Mouse (Mus musculus) heart, adult 2 months (tissue): Measurements from ENCODE around the gene Wasl.

Experiments used
- CTCF ChIP-seq: fragments of 200-600 bp; IDR thresholded peaks from 2 replicates; pipeline ENCODE4 v1.8.1; 2022; ENCODE audit warnings: antibody characterized with exemption, mild to moderate bottlenecking, moderate library complexity
- EP300 ChIP-seq: fragments of 200-500 bp; IDR thresholded peaks from 2 replicates; pipeline ENCODE4 v1.6.1; 2011; ENCODE audit warnings: low read depth, low read length, control low read depth; ENCODE audit not compliant: insufficient read depth
- POLR2A ChIP-seq: fragments of 200-500 bp; IDR thresholded peaks from 2 replicates; pipeline ENCODE4 v1.6.1; 2011; ENCODE audit warnings: mild to moderate bottlenecking, low read depth, low read length, control low read depth; ENCODE audit not compliant: insufficient read depth

- TF ChIP-seq POLR2A (no peak), CTCF (no peak), EP300 (no peak)
These were observed 19.3 kb downstream of the Wasl start for GRCm38 (mm10) chr6:24645346-24646053.
